Mouse (Mus musculus) heart, postnatal 0 days (tissue): ENCODE data around the gene Rnf111.
"Not testable (repeated sequence)": the region's sequence is repeated elsewhere in the genome, so short reads cannot be mapped to it uniquely, and the experiment has no call there.

Experiments used
- CTCF ChIP-seq: IDR thresholded peaks from 2 replicates; pipeline ENCODE4 v1.5.1; 2016; ENCODE audit warnings: antibody characterized with exemption, control low read depth, low read depth
- EP300 ChIP-seq: IDR thresholded peaks from 2 replicates; pipeline ENCODE4 v1.6.1; 2016; ENCODE audit warnings: antibody characterized with exemption, low read depth

DNA sequence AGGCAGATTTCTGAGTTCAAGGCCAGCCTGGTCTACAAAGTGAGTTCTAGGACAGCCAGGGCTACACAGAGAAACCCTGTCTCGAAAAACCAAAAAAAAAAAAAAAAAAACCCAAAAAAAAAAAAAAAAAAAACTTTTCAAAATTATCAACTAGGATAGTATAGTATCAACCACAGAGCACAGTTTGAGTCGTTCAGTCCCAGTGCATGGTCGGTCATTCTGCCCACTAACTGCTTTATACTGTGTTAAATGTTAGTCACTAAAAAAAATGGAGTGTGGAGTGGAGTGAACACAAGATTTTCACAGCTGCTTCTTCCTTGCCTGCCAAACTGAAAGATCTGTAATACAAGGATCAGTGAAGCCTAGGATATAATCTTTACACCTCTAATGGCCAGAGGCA lies 43.1 kb upstream of the Rnf111 start:
- TF ChIP-seq CTCF, EP300: not testable (repeated sequence)
